Mouse (Mus musculus) retina, postnatal 1 day (tissue): ENCODE data around the gene Zbtb22.
"Not testable (repeated sequence)": the region's sequence is repeated elsewhere in the genome, so short reads cannot be mapped to it uniquely, and the experiment has no call there.

ENCODE experiments used
- DNase-seq: peaks from one replicate; pipeline ENCODE4 v3.0.0-alpha.2; 2012

Gene Zbtb22

DNA sequence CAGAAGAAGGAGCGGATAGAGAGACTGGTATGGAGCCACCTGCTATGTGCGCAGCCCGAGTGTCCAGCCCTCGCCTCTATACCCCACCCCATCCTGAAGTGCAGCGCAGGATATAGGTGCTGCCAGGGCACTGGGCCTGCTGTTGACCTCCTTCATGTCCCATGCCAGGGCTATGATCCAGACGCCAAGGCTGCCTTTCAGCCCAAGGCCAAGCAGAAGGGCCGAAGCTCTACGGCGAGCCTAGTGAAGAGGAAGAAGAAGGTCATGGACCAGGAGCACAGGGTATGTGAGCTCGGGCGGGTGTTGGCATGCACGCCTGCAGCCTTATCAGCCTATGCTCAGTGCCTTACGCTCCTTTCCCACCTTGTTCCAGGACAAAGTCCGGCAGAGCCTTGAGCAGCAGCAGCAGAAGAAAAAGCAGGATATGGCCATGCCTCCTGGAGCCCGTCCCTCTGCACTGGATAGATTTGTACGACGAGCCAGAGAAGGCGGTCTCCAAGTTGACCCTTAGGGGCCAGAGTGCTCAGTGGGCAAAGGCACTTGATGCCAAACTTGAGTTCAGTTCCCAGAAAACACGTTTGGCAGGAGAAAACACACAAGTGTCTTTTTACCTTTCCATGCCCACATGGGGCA is 33.3 kb downstream of the Zbtb22 start:
- no peak for DNase-seq

DNA sequence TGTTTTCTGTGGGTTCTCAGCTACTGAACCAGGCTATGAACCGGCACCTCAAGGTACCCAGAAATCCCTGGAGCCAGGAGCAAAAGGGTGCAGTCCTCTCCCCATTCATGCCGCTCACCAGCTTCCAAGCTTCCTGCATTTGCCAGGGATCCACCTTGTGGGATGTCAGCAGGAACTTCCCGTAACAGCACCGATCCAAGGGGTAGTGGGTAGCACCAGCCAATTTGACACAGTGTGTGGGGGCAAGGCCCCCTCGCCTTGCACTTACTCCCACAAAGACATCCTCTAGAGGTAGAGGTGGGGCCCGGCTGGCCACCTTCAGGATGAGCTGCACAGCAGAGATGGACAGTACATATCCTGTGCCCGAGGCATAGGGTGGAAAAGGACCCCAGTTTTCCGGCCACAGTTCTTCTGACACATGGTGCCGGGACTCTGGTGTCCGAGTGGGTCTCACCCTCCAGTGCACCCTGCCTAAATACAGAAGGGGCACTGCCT is 34.5 kb downstream of the Zbtb22 start:
- DNase-seq: no peak

DNA sequence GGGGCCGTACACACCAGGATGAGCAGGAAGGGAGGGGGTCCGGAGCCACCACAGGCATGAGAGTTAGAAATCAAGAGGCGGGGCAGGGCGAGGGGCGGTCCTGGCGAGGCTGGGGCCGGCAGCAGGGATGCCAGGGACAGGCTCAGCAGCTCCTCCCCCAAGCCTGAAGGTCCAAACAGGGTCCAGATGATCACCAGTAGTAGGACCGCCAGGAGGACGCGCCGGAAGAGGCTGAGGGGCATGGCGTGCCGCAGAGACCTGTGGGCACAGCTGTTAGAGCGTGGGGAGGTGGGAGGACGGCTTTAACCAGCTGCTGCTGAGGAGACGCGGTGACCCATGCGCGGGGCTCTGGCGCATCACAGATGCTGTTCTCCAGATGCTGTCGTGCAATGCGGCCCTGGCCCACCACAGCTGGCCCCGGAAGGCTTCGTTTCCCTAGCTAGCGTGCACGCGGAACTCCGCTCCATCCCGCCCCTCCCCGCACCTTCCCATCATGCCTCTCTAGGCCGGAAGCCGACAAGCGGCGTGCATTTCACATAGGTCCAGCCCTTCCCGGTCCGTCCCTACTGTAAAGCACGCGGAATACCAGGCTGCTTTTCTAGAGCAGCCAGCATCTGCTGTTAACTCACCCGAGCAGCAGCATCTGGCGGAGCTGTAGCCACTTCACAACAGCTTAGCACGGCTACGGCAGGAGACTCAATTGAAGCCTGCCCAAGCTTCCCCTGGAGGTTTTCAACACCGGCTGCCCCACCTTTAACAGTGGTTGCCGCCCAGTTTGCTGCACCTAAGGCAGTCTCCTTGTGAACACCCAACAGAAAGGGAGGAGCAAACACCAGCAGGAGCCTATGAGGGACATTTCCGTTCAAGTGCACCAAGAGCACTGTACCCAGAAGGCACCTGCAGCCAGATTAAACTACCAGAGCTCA is 35.6 kb downstream of the Zbtb22 start, which contains the start of gene B3galt4:
B3galt4 (minus strand) TSS at position 468 of the 926 bp plus-strand sequence.
- peak; percentile 92 for DNase-seq

DNA sequence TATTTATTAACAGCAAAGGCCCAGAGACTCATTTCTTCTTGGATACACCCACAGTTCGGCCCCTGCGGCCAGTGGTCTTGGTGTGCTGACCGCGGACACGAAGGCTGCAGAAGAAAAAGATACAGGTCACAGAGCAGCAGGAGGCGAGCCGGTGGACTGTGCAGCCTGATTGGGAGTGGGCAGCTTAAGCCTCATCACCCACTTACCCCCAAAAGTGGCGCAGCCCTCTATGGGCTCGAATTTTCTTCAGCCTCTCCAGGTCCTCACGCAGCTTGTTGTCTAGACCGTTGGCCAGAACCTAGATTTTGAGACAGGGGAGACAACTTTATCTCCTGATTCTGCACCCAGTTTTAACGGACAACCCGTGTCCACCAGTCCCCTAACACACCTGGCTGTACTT is 36.3 kb downstream of the Zbtb22 start:
- DNase-seq: not testable (repeated sequence)

DNA sequence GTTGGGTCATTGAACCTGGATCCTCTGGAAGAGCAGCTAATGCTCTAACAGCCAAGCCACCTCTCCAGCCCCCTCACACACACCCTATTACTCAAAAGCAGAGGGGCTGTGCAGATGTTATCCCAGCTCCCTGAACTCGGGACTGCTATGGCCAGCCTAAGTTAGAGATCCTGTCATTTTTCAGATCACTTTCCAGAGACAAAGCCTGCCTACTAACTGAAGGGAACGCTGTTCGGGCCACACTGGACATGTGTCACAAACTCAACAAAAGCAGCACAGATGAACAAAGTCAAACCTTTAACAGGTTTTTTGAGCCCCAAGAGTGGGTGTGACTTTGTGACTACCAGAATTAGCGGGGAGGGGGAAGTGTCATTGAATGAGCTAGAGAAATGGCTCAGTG is 37.2 kb downstream of the Zbtb22 start:
- no peak for DNase-seq

DNA sequence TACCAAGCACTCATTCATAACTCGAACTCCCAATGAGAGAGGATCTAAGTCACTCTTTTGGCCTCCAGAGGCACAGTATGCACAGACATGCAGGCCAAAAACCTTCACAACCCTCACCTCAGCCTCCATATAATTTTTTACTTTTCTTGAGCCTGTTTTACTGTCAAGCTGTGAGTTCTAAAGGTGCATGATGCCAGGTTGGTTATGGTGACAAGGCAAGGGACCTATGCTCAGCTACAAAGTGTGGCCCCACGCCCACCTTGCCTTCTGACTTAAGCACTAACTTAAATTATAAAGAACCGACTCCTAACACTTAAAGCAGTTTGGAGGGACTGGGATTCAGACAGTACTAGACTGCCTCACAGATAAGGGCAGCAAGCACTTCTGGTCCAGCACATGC is 37.6 kb downstream of the Zbtb22 start:
- DNase-seq: no peak

DNA sequence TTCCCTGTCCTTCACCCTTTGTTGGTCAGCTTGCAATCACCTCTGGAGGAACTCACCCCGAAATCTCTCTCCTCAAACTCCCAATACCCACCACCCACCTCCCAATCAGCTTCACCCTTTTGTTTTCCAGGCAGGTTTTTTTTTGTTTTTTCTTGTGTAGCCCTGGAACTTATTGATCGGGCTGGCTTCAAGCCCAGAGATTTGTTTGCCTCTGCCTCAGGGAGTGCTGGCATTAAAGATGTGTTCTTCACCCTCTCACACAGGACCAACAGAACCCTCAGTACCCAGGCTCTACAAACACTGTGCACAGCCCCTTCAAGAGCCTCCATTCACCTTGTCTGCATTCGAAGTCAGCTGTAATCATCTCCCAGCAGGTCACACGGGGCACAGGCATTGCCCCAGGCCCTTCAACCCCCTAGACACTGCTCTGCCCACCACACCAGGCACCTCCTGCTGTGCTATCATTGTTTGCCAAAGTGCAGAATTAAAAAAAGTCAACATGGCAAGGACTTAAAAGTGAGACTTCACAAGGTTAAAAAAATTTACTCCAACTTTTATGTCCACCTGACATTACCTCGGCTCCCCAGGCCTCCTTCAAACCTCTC is 38.4 kb downstream of the Zbtb22 start:
- no peak for DNase-seq

DNA sequence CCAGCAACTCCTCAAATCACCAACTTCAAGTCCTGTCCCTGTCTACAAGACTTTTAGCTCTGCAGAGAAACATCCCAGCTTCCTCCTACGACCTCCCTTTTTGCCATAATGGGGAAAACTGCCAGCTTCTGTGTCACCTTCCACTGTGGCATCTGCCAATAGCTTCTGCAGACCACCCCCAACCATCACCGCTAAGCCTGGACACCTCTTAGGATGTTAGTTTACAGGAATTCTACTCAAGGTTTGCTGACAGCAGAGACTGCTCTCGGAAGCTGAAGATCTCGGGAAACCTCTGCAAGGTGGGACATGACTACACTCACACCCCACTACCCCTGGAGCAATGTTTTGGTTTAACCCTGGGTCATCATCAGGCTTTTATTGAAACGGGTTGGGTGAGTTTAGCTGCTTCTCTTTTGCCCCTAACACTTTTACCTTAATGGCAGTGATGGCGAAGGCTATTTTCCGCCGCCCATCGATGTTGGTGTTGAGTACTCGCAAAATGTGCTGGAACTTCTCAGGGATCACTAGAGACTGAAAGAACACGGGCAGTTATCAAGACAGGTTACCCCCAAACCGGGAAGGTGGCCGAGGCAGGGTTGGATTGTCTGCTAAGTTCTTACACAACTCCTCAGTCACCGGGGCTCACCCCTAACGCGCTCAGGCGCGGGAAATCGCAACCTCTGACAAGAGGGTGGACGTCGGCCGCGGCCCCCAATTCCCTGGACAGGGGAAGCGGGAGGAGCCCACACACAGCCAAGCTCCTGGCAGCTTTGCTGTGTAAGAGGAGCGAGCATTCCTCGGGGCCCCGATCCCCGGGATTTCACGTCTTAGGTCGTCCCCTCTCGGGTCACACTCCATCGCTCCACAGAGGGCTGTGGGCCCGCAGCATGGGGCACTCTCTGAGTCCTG is 39.2 kb downstream of the Zbtb22 start:
- no peak for DNase-seq

DNA sequence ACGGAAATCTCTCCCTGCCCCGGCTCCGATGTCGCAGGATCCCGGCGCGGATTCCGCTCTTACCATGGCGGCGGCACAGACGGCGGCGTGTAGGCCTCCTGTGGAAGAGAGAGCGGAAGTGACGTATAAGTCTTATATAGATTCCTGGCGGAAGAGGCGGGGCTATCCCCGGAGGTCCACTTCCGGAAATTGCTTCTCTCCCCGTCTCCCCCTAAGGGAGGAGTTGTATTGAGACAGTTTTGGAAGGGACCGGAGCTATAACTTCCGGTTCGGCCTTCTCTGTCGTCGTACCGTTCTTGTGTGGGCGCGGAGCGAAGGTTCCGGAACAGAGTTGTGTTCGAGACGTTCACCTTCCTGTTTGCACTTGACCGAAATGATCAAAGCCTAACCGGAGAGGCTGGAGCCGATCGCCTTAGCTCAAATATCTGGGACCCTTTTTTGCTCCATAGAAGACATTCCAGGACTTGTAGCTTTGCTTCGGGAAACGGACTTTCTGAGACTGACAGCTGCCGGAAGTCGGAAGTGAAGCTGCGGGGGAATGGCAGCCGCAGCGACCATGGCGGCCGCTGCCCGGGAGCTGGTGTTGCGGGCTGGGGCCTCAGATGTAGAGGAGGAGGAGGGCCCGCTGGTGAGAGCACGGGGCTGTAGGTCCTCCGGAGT is 40.0 kb downstream of the Zbtb22 start, which contains the start of the genes Vps52 and Rps18:
Vps52 (plus strand) TSS at position 258 of the 660 bp plus-strand sequence.
Rps18 (minus strand) TSS at position 447 of the 660 bp plus-strand sequence.
- DNase-seq: peak; percentile 99

DNA sequence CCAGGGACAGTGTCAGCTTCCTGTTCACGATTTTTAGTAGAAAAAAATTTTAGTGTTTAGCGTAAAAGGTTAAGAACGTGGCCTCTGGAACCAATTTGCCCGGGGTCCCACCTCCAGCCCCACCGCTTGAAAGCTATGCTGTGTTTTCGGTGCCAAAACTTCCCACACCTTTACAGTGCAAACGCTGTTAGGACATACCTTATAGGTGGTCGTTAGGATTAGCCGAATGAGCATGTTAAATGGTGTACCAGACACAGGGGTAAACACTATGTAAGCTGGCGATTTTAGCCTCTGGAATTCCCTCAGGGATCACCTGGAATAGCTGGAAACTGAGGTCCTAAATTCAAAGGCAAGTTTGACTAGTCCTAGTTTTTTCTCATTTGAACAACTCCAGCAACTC is 40.6 kb downstream of the Zbtb22 start:
- DNase-seq: no peak

DNA sequence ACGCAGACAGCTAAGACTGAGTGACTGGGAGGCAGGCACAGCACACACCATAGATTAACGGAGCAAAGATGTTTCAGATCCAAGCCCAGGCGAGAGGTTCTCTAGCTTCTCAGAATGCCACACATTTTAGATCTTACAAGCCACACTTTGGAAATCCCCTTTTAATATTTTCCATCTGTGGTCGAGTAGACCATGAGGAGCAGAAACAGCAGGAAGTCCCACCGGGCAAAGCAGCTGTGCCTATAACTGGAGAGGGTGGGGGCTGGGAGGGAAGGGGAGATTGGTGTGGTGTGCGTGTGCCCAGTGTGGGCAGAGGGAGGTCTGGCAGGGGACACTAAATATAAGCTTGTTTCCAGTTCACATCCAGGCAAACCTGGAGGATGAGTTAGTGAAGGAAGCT is 41.8 kb downstream of the Zbtb22 start:
- DNase-seq: no peak

DNA sequence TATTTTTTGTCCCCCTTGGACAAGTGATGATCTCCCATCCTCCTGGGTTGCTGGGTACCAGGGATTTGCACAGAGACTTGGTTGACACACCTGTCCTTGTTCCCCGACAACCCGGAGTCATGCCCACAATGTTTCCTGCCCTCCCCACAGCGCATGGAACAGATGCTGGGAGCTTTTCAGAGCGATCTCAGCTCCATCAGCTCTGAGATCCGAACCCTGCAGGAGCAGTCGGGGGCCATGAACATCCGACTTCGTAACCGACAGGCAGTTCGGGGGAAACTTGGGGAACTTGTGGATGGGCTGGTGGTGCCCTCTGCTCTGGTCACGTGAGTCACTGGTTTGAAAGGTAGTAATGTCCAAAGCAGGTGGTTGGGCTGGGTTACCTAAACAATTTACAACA is 42.7 kb downstream of the Zbtb22 start:
- no peak for DNase-seq

DNA sequence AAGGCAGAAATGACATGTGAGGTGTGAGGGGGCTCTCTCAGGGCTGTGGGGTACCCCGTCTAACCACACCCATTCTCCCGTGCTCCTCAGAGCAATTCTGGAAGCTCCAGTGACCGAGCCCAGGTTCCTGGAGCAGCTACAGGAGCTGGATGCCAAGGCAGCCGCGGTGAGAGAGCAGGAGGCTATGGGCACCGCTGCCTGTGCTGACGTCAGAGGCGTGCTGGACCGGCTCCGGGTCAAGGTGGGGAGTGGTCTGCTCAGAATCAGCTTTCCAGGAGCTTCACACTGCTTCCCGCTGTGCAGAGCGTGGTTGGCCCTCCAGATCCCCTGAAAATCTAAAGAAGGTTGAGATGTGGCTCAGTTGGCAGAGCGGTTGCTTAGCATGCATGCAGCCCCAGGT is 43.4 kb downstream of the Zbtb22 start:
- no peak for DNase-seq

DNA sequence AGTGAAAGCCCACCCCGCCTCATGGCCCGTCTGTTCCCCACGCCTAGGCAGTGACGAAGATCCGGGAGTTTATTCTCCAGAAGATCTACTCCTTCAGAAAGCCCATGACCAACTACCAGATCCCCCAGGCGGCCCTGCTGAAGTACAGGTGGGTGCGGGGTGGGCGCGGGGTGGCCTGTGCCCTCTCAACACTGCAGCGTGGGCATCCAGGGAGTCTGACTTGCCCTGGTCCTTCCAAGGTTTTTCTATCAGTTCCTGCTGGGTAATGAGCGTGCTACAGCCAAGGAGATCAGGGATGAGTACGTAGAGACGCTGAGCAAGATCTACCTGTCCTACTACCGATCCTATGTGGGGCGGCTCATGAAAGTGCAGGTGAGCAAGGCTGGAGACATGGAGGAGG is 44.2 kb downstream of the Zbtb22 start:
- DNase-seq: no peak

DNA sequence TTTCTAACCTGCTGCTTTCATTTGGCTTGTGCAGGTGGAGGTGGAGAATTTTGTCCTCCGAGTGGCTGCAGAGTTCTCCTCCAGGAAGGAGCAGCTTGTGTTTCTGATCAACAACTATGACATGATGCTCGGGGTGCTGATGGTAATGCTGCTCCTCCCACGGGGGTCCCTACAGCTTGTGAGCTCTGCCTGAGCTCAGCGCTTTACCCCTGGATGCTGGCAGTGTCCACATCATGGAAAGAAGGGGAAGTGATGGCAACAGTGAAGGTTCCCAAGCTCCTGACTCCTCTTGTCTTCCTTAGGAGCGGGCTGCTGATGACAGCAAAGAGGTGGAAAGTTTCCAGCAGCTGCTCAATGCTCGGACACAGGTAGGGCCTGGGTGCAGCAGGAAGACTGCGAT is 47.2 kb downstream of the Zbtb22 start:
- no peak for DNase-seq

DNA sequence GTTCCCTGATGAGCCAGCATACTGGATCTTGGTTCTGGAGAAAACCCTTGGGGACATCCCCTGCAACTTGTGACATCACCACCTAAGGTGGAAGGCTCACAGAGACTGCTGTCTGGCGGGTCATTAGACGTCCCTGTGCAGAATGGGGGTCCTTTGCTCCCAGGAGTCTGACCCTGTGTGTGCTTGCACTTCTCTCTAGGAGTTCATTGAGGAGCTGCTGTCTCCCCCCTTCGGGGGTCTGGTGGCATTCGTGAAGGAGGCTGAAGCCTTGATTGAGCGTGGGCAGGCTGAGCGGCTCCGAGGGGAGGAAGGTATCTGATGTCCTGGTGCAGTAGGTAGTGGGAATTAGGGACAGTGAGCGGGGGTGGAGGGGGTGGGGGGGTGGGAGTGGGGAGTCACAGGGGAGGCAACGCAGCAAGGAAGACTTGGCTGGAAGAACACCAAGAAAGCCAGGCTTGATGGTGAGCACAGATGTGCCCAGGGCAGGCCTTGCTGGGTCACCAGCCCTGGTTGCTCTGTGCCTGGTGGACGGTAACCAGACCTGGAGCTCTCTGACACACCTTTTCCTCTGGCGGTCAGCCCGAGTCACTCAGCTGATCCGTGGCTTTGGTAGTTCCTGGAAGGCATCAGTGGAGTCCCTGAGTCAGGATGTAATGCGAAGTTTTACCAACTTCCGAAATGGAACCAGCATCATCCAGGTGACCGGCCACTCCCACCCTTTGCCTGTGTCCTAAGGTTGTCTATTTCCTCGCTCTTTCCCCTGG is 49.6 kb downstream of the Zbtb22 start:
- no peak for DNase-seq

DNA sequence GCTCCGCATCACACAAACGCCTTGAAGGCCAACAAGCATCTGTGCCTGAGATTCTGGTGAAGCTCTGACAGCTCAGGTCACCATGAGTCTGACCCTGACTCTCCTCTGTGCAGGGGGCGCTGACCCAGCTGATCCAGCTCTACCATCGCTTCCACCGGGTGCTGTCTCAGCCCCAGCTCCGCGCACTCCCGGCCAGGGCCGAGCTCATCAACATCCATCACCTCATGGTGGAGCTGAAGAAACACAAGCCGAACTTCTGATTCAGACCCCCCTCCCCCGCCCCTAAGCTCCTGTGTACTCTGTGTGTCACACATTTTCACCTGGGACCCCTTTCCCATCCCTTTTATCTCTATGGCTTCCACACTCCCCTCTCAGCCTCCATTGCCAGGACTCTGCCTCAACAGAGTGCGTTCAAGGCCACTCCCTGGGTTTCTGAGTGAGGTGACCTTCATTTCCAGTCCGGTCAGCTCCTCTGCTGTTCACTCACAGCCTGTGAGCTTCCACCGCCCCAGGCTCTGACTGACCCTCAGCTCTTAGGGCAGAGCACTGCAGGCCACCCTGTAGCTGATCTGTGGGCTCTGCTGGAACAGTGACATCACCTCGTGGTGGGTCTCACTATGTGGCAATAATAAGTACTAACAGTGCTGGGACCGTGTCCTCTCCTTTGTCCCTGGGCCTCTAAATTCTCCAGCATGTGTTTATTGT is 50.3 kb downstream of the Zbtb22 start:
- no peak for DNase-seq

DNA sequence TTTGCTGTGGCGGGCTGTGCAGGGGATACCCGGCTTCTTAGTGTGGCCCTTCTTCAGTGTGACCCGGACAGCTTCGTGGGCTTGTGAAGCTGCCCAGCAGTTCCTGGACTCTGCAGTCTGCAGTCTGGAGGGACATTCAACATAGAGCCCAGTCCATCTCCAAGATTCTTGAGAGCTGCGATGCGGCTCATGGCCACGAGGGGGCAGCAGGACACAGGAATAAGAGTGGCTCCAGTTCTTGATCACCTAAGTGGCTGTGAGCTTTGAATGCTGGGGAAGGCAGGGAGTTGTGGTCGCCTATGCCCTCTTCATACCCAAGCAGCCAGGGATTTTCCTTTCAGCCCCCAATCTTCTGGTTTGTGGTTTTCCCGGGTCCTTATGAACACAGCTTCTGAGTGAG is 52.8 kb downstream of the Zbtb22 start:
- peak; percentile 89 for DNase-seq
